Mouse (Mus musculus): ENCODE measurements at regions not wholly inside any gene's neighbourhood (a gene's known extent, or its start where the extent isn't known, plus 50 kb on each side); places are given as distances from the start of the nearest gene placed in this dataset.

DNA sequence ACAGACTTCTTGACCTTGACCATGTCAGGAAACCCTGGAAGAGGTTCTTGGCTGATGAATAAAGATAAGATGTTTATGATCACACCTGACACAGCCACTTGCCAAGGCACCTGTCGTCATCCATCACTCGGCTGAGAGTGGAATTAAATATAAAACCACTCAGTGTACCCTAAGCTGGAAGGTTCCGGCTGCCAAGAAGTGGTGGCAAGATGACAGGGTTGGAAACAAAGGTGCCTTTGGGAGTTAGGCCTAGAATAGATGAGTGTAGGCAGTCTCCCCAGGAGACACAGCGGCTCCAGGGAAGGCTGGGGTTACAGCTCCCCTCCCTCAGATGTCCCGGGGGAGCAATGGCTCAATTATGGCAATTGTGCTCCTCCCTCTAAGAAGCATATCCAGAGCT is 157.0 kb downstream of the Rsl24d1 start:
- Histone ChIP-seq H3K4me1 (ENCODE audit: control insufficient read depth, insufficient read depth, low read length) (no peaks in the 10 kb centered on the region), H3K36me3 (ENCODE audit: control insufficient read depth, insufficient read depth, low read length) (no peaks in the 10 kb centered on the region), H3K27ac (ENCODE audit: control insufficient read depth, insufficient read depth, low read depth, low read length) (no peak overlapping the region), H3K4me3 (ENCODE audit: control insufficient read depth, low read depth, low read length) (no peak overlapping the region), H3K27me3 (ENCODE audit: control insufficient read depth, insufficient read depth, low read length) (no peaks in the 10 kb centered on the region)
- no peak for TF ChIP-seq CTCF (IDR thresholded peaks at IDR 0.05; ENCODE audit: control insufficient read depth, insufficient read depth, insufficient replicate concordance, low read depth, low read length)

DNA sequence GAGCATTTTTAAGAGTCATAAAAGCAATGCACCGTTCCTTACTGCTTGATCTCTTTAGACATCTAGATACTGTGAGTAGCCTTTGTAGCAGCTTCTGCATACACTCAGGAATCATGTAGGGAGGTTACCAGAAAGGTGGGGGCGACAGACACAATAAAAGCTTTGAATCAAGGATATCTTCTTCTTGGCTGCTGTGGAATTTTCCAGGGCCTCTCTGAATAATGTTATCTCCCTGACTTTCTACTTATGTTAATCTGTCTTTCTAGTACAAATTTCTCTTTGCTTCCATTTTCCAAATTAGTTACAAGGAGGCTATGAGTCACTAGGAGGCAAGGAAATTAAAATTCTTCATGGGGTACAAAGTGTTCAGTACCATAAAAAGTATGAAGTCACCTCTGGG is 159.4 kb downstream of the Rsl24d1 start:
- Histone ChIP-seq H3K4me3 (ENCODE audit: control insufficient read depth, low read depth, low read length) (no peak overlapping the region), H3K27ac (ENCODE audit: control insufficient read depth, insufficient read depth, low read depth, low read length) (no peak overlapping the region), H3K27me3 (ENCODE audit: control insufficient read depth, insufficient read depth, low read length) (no peaks in the 10 kb centered on the region), H3K4me1 (ENCODE audit: control insufficient read depth, insufficient read depth, low read length) (no peaks in the 10 kb centered on the region), H3K36me3 (ENCODE audit: control insufficient read depth, insufficient read depth, low read length) (no peaks in the 10 kb centered on the region)
- TF ChIP-seq CTCF (IDR thresholded peaks at IDR 0.05; ENCODE audit: control insufficient read depth, insufficient read depth, insufficient replicate concordance, low read depth, low read length) (no peak), POLR2A (IDR thresholded peaks at IDR 0.05; ENCODE audit: control insufficient read depth, low read depth, low read length) (no peak)

DNA sequence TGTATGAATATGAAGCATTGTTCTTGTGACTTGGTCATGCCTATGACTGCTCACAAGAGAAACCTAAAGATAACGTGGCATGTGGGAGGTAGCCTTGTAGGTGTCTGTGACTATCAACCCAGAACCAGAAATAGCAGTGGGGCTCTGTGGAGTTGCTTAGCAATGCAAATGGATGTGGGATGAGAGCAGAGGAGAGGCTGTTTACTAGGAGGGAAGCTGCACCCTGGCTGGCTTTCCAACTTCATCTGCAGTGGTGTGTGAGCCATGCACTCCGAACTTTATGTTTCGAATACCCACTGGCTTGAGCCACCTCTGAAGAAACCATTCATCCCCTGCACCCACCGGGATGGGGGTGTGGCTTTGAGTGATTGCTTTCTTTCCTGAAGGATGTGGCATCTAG is 160.5 kb downstream of the Rsl24d1 start:
- TF ChIP-seq POLR2A (IDR thresholded peaks at IDR 0.05; ENCODE audit: control insufficient read depth, low read depth, low read length) (no peak), CTCF (IDR thresholded peaks at IDR 0.05; ENCODE audit: control insufficient read depth, insufficient read depth, insufficient replicate concordance, low read depth, low read length) (no peak)

DNA sequence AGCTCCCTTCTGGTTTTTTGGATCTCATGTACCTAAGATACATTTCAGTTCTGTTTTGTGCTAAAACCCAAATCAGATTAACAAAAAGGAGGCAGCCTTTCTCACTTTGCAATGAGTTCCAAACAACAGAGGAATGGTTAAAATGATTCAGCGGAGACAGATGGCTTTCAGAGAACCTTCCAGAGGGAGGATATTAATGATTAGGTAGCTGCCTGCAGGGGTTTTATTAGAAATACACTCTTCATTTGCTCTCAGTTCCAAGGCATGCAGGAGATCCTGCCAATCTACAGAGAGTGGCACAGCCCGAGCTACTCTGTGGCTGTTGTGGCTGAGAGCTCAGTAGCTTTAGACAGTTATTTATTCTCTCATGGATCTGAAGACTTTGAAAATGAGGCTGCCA is 162.4 kb downstream of the Rsl24d1 start:
- no peaks in the 10 kb centered on the region for H3K4me1 ChIP-seq (ENCODE audit: control insufficient read depth, insufficient read depth, low read length)
- no peak overlapping the region for H3K27ac ChIP-seq (ENCODE audit: control insufficient read depth, insufficient read depth, low read depth, low read length)
- TF ChIP-seq CTCF (IDR thresholded peaks at IDR 0.05; ENCODE audit: control insufficient read depth, insufficient read depth, insufficient replicate concordance, low read depth, low read length) (no peak), POLR2A (IDR thresholded peaks at IDR 0.05; ENCODE audit: control insufficient read depth, low read depth, low read length) (no peak)
- H3K36me3 ChIP-seq (ENCODE audit: control insufficient read depth, insufficient read depth, low read length), result no peaks in the 10 kb centered on the region
- no peak overlapping the region for H3K4me3 ChIP-seq (ENCODE audit: control insufficient read depth, low read depth, low read length)
- H3K27me3 ChIP-seq (ENCODE audit: control insufficient read depth, insufficient read depth, low read length), result no peaks in the 10 kb centered on the region

More for the DNA sequence above, 160.5 kb downstream of the Rsl24d1 start:
- Histone ChIP-seq H3K27ac (ENCODE audit: control insufficient read depth, insufficient read depth, low read depth, low read length) (no peak overlapping the region), H3K4me1 (ENCODE audit: control insufficient read depth, insufficient read depth, low read length) (no peaks in the 10 kb centered on the region), H3K4me3 (ENCODE audit: control insufficient read depth, low read depth, low read length) (no peak overlapping the region), H3K27me3 (ENCODE audit: control insufficient read depth, insufficient read depth, low read length) (no peaks in the 10 kb centered on the region), H3K36me3 (ENCODE audit: control insufficient read depth, insufficient read depth, low read length) (no peaks in the 10 kb centered on the region)

DNA sequence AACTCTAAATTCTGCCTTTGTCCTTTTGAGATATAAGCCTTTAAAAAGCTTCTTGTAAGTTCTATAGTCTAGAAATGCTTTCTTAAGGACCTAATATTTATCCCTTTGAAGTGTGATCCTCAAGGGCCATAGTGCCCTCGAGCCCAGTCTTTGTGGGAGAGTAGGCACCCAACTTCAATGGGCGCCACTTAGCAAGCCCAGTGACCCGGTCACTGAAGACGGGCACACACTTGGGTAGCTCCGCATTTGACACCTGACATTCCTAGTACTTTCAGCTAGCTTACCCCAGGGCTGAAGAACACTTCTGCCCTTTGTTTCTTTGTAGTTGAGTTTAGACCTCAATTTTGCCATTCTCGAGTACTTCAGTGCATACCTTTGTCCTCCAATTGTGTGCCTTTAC is 182.1 kb downstream of the Rsl24d1 start:
- Histone ChIP-seq H3K4me1 (ENCODE audit: control insufficient read depth, insufficient read depth, low read length) (no peaks in the 10 kb centered on the region), H3K36me3 (ENCODE audit: control insufficient read depth, insufficient read depth, low read length) (no peaks in the 10 kb centered on the region), H3K27me3 (ENCODE audit: control insufficient read depth, insufficient read depth, low read length) (no peaks in the 10 kb centered on the region), H3K4me3 (ENCODE audit: control insufficient read depth, low read depth, low read length) (no peak overlapping the region), H3K27ac (ENCODE audit: control insufficient read depth, insufficient read depth, low read depth, low read length) (no peak overlapping the region)
- TF ChIP-seq POLR2A (IDR thresholded peaks at IDR 0.05; ENCODE audit: control insufficient read depth, low read depth, low read length), result no peak

DNA sequence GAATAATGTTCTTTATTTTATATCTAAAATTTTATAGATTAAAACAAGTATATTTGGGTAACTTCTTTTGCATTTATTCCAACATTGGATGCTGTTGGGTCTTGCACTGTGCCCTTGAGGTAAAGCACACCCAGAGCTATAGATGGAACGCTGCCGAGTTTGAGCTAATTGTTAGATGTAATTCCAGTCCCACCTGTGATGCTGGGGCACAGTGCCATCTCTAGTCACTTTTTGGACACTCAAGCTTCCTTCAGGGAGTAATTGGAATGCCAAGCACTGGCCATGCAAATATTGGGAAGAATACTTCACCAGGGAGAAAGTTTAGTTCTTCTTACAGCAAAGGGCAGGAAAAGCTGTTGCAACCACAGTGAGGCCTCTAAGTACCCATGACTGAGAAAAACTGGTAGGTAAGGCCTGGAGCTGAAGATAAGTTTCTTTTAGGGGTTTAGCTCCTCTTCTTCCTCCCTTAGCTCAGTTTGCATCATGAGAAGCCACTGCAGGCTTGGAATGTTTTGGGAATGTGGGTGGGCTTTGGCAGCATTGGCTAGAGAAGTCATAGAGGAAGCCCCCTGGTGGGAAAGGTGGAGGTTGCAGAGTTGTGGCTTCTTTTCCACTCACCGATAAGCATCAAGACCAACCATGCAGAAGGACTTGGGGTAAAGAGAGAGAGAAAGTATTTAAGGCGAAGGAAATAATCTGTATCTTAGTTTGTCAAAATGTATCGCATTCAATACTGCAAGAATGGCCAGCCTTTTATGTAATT is 189.1 kb downstream of the Rsl24d1 start:
- Histone ChIP-seq H3K27me3 (ENCODE audit: control insufficient read depth, insufficient read depth, low read length) (no peaks in the 10 kb centered on the region), H3K27ac (ENCODE audit: control insufficient read depth, insufficient read depth, low read depth, low read length) (no peak overlapping the region), H3K36me3 (ENCODE audit: control insufficient read depth, insufficient read depth, low read length) (no peaks in the 10 kb centered on the region), H3K4me3 (ENCODE audit: control insufficient read depth, low read depth, low read length) (no peak overlapping the region), H3K4me1 (ENCODE audit: control insufficient read depth, insufficient read depth, low read length) (no peaks in the 10 kb centered on the region)
- TF ChIP-seq POLR2A (IDR thresholded peaks at IDR 0.05; ENCODE audit: control insufficient read depth, low read depth, low read length), result no peak
- no peak for TF ChIP-seq CTCF (IDR thresholded peaks at IDR 0.05; ENCODE audit: control insufficient read depth, insufficient read depth, insufficient replicate concordance, low read depth, low read length)

DNA sequence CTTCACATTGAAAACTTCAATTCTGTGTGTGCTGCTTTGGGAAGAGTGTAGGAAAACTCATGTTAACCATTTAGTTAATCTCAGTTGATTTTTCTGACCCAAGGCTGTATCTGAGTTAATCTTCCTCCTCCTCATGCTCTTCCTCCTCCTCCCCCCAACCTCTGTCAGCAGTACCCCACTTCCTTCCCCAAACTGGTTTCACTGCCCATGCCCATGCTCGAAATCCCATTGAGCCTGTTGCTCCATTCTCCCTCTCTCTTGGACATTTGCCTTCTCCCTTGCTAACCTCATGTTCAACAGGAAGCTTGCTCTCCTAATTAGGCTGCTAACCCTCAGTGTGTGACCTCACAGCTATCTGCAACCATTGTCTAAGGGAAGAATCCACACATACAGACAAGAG is 203.8 kb downstream of the Rsl24d1 start:
- Histone ChIP-seq H3K4me1 (ENCODE audit: control insufficient read depth, insufficient read depth, low read length) (no peaks in the 10 kb centered on the region), H3K36me3 (ENCODE audit: control insufficient read depth, insufficient read depth, low read length) (no peaks in the 10 kb centered on the region)

More for the DNA sequence above, 203.8 kb downstream of the Rsl24d1 start:
- Histone ChIP-seq H3K27ac (ENCODE audit: control insufficient read depth, insufficient read depth, low read depth, low read length) (no peak overlapping the region), H3K4me3 (ENCODE audit: control insufficient read depth, low read depth, low read length) (no peak overlapping the region), H3K27me3 (ENCODE audit: control insufficient read depth, insufficient read depth, low read length) (no peaks in the 10 kb centered on the region)
- TF ChIP-seq CTCF (IDR thresholded peaks at IDR 0.05; ENCODE audit: control insufficient read depth, insufficient read depth, insufficient replicate concordance, low read depth, low read length) (no peak), POLR2A (IDR thresholded peaks at IDR 0.05; ENCODE audit: control insufficient read depth, low read depth, low read length) (no peak)

All from testis, adult 2 months (tissue).